Mouse (Mus musculus) spleen, postnatal 10 days (tissue): ENCODE measurements at regions not wholly inside any gene's neighbourhood (a gene's known extent, or its start where the extent isn't known, plus 50 kb on each side); places are given as distances from the start of the nearest gene placed in this dataset.

Experiments used
- DNase-seq, 2 experiments: peaks; one replicate each; pipeline ENCODE4 v3.0.0; 2021 to 2022; ENCODE audit warnings: low spot score in 2 of 2

DNA sequence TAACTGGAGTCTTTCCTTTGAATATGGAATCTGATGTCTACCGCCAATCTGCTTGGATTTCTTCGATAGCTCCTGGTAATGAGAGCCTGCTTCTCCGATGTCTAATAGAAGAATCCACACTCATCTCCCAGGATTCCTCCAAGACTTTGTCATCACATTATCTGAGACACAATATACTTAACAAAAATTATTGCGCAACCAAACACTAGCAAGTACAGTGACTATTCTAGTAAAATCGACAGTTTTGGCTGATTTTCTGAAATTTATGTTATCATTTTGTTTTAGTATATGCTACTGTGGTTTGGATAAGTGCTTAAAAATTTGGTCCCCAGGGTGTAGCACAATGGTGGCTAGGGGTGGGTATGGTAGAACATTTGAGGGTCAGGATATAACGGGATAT, 266.5 kb downstream of the Gm5447 start:
- no peak for DNase-seq

DNA sequence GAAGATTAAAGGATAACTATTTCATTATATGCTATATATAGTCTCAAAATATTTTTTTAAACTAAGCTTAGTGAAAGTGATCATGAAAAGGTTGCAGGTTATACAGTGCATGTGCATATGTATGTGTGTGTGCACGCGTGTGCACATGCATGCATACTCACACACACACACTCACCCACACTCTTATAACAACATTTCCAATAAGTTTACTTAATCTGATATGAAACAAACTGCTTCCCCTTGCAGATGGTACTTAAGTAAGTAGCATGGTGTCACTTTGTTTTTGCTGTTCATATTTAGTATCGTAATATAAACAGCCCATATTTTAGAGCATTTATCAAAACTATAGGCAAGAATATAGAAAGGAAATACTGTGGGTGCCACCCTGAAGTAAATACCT, 275.0 kb downstream of the Gm5447 start:
- no peak for DNase-seq

DNA sequence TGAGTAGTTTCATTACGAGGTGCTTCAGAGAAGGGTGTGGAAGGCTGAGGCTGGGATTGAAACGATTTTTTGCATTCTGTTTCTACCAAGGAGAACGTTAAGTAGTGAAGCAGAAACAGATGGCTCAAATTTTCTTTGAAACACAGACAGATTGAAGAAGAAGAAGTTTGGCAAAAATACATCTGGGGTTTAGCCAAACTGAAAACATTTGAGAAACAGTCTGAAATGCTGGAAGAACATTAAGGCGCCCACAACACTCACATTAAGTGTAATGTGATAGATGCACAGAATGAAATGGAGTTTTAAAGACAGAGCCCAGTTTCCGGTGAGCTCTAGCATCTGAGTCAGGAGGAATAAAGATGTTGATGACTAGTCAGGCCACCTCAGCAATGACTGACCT, 275.5 kb downstream of the Gm5447 start:
- DNase-seq: no peak

DNA sequence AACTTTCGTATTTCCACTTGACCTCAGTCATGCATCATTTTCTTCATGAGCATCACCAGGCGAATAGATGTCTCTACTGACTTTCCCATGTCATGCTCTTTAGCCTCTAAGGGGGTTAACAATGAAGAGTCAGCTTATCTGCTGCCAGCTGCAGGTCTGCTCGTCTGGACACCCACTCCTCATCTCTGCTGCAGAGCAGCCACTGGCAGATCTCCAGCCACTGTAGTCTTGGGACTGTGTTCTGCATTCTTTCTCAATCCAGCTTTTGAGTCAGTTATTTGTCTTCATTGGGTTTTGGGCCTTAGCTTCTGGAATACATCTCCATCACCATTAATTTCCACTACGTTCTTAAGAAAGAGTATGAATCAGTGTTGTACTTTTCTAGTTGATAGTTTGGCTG, 280.0 kb downstream of the Gm5447 start:
- no peak for DNase-seq

DNA sequence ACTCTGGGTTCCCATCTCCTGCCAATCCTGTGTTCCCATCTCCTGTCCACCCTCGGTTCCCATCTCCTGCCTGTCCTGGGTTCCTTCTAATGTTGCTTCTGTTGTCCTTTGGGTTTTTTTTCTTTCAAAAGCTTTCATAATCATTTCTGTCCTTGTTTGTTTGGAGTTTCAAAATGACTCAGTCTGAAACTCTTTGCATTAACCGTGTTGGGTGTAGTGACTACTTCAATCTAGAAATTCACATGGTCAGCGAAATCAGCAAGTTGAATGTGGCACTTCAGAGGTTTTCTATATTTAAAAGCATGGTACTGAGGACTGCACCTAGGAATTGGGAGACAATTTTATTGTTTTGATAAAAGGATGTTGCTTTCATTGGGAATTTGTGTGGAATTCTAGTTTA, 280.7 kb downstream of the Gm5447 start:
- DNase-seq: no peak

DNA sequence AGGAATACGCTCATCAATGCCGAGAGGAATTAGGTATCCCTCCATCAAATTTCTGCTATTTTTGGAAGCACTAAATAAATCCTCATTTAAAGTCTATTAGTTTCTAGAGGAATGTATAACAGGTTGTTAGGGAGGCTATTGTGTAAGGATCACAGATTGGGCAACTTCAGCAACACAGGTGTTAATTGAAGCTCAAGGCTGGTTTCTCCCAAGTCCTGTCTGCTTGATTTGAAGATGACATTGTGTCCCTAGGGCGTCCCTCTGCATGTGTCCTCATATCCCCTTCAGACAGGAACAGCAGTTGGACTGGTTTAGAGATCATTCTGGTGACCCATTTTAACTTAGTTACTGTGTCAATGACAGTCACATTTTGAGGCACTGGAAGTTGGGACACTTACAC, 281.5 kb downstream of the Gm5447 start:
- DNase-seq: no peak

DNA sequence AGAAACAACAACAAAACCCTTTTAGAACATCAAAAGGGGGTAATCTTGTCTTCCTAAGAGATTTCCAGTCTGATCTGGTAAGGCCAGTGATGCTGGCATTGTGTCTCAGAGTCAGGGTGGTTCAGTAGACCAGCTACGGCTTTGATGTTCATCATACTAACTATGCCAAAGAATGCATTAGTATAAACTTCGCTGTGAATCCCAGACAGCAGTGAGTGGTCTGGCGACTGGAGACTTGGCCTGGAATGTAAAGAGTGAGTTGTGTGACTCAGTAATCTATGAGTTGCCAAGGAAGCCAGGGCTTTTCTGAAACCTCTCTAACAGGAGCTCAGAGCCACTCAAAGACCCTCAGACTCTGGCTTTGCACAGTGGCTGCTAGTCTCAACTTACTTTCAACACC, 288.1 kb upstream of the Foxq1 start:
- DNase-seq: no peak

DNA sequence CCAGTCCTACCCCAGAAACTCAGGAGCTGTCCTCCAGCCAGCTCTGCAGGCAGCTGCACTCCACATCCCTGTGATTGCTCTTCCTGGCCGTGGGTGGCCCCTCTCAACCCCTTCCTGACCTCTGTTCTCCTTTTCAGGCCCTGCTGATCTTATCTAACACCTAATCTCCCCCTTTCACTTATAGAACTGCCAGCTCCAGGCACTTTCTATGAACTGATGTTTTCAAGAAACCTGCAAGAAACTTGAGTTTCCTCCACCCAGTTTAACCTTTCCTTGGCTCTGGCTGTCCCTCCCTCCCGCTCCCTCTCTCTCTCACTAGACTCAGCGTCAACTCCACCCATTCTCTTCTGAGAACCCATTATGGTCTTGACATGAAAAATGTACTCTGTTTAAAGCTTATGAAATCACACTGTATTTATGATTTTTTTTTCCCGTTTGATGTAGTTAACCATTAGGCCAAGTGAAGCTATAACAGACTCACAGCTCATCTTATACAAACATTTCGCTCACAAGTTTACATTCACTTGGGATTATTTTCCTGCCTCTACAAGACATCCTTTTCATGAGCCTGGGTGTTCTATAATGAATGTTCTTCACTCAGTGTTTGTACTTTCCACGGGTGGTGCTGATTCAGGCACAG, 279.8 kb upstream of the Foxq1 start:
- no peak for DNase-seq

DNA sequence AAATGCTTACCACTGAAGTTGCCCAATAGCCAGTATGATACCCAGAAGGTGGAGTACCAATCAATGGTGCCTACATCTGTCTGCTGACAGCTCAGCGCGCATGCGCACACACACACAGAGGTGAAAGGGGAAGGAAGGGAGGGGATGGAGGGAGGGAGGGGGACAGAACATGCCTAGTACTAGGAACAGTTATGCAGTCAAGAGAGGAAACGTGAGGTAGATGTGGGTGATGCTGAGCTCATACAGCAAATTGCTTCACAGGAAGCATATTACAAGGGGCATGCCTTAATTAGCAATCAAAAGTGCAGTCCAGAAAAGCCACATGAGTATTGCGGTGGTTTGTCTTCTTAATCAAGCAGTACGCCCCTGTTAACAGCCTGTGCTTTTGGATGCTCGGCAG, 265.3 kb upstream of the Foxq1 start:
- no peak for DNase-seq

DNA sequence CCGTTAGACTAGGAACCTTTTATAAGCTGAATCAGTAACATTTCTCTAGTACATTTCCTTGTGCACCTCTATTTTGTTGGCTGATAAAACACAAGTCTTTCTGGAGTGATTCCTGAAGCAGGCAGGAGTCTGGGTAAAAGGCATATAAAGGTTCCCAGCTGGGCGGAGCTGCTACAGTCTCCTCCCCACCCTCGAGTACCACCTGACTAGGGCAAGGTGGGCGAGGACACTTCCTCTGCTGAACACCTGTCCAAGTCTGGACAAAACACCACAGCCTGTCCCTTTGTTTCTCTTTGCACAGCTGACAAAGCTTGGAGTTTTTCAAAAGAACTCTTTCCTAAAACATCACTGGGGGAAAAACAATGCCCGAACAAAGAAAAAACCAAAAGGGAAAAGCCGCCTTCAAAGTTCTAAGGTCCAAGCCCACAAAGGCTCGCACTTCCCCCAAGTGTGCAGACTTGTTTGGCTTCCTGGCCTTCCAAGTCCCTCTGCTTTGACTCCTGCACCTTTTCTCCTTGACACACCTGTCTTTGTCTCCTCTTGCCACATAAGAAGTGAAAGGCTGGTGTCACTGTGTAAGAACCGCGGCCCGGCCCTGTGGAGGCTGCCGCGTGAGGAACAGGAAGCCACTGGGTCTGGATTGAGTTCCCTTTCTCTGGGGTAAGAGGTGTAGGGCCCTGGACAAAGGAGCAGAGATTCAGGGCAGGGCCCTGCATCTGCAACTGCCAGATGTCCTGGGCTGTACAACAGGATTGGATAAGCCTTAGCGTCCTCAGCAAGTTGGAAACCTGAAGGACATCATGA, 263.1 kb upstream of the Foxq1 start:
- DNase-seq: no peak

DNA sequence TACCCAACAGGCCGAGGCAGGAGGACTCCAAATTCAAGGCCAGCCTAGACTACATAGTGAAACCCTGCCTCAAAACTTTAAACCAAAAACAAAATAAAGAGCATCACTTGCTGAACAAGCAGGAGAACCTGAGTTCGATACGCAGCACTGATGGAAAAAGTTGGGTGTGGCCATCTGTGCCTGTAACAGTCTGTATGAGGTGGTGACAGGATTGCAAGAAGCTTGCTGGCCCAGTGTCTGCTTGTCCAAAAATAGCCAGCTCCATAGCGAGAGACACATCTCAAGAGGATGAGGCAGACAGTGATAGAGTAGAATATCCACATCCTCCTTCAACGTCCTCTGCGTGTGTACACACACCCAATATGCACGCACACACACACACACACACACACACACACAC, 261.9 kb upstream of the Foxq1 start:
- no peak for DNase-seq

DNA sequence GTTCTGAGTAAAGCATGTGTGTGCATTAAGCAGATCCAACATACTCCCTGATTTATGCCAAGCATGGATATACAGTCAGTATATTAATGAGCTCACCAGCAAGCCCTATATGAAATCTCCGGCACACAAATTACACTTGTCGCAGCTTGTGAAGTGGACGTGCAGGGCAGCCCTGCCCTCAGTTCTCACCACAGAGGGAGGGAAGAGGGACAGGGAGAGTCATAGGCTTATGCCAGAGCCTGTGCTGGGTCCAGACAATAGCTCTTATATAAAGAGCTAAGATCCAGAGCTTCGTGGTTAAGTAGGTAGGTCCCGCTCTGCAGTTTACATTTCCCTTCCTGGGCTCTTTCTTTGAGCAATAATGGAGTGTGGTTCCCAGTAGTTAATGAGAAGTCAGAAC, 252.7 kb upstream of the Foxq1 start:
- DNase-seq: no peak

DNA sequence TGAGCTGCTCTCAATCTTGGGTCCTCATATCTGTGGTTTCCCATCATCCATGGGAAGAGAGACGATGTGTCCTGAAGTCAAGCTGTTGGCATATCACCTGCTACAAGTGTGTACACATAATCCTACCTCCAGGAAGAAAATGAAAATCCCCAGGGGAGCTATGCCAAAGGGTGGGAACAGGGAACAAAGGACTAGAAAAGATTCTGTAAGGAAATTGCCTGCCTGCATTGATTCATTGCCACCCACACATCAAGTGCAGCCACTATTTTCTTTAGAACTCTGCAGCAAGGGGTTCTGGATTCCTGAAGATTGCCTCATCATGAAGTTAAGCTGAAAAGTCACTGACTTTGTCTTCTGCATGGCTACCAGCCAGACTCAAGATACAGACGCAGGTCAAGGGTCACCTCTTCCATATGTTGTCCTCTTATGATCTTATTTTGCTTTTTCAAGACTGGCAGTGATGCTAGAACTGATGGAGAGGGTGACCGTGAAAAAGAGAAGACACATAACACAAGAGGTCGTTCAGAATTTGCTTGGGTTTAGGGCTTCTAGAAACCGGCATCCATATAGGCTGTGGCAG, 251.6 kb upstream of the Foxq1 start:
- DNase-seq: no peak

DNA sequence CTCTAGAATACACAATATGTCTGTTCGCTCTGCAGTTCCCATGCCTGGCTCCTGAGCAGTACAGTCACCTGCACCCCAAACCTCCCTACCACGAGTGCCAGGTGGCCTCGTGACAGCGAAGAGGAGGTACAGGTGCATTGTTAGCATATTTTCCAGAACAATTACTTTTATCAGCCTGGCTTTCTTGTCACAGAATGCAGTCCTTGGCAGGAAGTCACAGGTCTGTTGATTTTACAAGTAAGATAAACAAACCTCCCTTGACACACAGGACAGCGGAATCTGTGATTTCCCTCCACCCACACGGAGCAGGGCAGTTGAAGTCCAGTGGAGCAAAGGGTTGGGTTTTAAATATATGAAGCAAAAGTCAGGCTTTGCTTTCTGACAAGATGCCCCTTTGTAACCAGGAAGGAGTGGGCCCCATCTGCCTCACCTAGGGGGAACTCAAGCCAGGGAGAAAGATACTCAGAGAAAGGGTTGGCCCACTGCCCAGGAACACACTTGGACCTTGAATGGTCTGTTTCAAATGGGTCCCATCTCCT, 246.8 kb upstream of the Foxq1 start:
- DNase-seq: no peak

DNA sequence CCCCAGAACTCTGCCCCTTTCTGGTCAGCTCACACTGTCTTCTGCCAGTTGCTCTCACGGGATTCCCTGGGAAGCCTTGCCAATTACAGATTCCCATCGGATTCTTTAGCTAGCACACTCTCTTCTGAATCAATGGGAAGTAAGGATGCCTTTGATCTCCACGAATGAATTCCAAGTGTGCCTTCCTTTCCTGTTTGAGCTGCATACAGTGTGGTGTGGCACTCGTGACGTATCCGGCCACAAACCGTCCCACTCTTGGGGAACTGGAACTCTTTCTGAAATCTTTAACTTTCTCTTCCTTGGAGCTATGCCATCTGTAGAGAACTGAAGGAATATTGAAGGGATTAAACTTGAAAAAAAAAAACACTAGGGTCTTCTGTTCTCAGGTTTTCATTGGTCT, 243.2 kb upstream of the Foxq1 start:
- DNase-seq: no peak

DNA sequence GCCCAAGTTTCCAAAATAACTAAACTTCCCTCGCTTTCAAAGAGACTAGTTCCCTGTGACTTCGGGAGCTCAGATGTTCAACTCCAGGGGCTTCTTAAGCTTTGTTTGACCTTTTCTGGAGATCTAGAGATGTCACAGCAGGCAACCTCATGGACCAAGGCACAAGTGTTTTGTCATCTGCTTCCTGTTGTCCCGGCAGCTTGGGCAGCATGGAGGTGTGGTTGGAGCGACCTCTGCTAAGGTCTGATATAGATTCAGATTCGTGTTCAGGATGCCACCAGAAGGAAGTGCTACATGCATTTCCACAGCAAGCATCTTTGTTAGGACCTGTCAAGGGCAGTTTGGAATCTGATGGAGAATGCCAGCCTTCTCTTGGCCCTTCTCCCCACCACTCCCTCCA, 242.1 kb upstream of the Foxq1 start:
- no peak for DNase-seq

DNA sequence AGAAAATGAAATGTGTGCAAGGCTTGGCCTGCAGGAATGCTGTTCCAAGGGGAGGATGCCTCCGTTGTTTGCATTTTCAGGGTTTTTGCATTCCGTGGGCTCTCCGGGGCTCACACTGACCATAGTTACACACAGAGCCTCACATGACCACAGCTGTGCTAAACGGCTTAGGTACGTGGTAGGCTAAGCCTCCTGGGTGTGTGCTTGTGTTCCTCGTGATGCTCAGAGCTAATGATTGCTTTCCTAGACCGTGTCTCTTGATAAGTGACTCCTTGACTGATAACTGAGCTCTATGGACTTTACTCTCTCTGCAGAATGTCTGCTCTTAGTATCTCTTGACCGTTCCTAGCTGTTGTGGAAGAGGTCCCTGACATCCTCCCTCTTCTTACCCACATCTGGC, 238.9 kb upstream of the Foxq1 start:
- no peak for DNase-seq

DNA sequence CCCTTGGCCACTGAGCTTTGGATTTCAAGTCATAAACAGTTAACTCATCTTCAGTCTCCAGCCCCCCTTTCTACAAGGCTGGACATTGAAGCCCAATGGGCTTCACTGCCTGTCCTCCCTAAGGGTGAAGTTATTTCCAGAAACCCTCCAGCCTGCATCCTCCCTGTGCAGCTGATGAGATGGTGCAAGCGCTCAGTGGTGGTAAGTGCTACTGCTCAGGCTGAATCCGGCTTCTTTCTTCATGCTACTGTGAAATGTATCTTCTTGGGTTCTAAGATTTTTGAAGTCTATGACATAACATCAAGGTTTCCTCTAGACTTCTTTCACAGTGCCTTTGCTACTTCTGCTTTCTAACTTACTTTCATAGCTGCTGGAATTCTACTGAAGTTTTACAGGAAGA, 237.9 kb upstream of the Foxq1 start:
- no peak for DNase-seq

DNA sequence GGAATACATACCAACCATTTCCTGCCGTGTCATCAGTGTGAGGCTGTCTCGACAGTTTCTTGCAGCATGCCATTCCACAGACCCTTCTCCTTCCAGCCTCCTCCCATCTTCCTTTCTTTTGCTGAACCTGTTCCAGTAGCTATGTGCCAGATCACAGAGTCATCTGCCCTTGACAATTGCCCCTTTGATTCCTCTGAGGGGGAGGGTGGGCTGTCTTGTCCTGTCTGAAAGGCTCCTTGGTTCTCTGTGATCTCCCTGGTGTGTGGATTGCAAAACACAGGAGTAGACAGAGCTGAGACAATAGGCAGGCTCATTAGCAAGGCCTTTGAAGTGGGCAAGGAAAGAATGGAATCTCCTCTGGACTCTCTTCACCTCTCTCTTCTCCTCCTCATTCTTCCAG, 234.5 kb upstream of the Foxq1 start:
- DNase-seq: no peak

DNA sequence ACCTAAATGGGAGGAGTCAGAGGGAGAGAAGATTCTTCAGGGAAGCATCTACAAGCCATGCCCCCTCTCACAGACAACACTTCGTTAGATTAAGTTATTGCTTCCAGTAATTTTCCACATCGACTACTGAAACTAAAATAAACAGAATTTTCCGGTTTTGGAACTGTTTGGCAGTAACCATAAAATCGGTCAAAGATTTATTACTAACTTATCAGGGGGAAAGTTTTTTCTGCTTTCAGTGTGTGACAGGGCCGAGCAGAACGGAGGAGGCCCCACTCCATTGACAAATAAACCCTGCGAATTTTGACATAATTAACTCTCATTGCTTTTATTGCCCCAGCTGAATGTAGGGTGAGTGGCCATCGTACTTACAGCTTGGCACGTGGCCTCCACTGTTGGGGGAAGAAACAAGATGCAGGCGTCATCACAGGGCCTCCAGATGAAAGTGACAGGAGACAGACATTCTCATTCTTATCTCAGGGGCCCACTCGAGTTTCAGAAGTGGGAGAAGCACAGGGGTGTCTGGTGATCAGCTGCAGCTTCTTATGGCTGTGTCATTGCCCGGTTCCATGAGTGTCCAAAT, 229.6 kb upstream of the Foxq1 start:
- DNase-seq: no peak

DNA sequence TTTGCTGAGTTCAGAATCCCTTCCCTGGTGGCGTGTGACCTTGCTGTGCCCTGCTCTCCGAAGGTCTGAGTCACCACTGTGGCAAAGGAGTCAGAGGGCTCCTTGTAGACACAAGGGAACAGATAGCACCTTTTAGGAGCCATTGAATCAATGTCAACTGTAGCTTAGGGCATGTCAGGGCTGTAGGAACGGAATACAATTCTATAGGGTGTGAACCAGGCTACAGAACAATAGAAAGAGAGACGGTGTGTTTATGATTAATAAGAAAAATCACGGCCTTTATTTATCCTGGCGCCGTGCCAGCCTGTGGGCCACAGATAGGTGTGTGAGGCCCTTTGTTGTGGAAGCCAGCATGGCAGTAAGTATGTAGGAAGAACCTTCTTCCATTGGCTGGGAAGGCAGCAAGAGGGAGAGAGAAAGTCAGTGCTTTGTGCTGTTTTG, 228.4 kb upstream of the Foxq1 start:
- DNase-seq: no peak

DNA sequence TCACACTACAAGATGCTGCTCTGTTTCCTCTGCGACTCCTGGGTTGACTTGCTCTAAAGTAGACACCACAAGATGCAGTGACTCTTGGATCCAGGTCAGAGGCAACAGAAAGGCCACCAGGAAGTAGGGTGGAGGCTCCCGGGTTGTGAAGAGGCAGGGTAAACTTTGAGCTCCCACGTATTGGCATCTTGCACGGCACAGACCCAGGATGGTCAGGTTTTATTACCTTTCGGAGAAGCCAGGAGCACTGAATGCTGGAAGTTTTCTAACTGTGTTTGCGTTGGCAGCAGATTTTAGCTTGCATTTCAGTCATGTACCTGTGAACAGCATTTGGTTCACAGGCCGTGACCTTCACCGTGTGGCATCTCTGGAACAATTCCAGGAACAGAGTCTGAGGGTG, 227.2 kb upstream of the Foxq1 start:
- no peak for DNase-seq

DNA sequence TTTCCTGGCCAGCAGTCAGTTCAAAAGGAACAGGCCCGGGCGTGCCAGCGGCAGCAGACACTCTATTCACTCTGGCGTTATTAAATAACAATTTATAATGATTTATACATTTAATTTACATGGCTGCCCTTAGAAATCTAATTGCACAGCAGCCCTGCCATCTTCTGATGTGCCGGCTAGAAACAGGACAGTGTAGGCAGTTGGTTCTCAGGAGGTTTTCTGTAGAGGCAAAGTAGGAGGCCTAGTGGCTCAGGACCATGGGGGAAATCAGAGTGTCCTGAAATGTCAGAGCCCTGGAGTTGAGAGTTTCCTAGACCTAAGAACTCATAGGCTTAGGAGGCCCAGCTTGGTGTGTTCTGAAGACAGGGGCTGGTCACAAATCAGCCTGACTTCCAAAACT, 225.2 kb upstream of the Foxq1 start:
- no peak for DNase-seq
